Mouse (Mus musculus) cortical plate, adult 2 months (tissue): ENCODE data around the gene Nkg7.

Experiments
- CTCF ChIP-seq: fragments of 200-500 bp; IDR thresholded peaks from 2 replicates; pipeline ENCODE4 v1.5.1; 2011; ENCODE audit warnings: mild to moderate bottlenecking, control low read depth, low read length; ENCODE audit not compliant: insufficient read depth; ENCODE audit errors: extremely low read depth
- POLR2A ChIP-seq: fragments of 200-500 bp; IDR thresholded peaks from 2 replicates; pipeline ENCODE4 v1.6.1; 2011; ENCODE audit warnings: mild to moderate bottlenecking, low read length, control low read depth; ENCODE audit not compliant: insufficient read depth; ENCODE audit errors: extremely low read depth

GRCm38 (mm10) chr7:43463976-43464375 lies 27.1 kb downstream of the Nkg7 start:
- no peak for TF ChIP-seq POLR2A
- TF ChIP-seq CTCF = no peak
